Mouse (Mus musculus): ENCODE measurements around the gene Git2. TPM values are rescaled to one million over a fixed set of nuclear protein-coding genes. Genes with fewer than 3 reads are reported as not detected.

The Git2 gene
- total and polyA plus RNA-seq, 2 experiments = 11.0 to 11.8 TPM

DNA sequence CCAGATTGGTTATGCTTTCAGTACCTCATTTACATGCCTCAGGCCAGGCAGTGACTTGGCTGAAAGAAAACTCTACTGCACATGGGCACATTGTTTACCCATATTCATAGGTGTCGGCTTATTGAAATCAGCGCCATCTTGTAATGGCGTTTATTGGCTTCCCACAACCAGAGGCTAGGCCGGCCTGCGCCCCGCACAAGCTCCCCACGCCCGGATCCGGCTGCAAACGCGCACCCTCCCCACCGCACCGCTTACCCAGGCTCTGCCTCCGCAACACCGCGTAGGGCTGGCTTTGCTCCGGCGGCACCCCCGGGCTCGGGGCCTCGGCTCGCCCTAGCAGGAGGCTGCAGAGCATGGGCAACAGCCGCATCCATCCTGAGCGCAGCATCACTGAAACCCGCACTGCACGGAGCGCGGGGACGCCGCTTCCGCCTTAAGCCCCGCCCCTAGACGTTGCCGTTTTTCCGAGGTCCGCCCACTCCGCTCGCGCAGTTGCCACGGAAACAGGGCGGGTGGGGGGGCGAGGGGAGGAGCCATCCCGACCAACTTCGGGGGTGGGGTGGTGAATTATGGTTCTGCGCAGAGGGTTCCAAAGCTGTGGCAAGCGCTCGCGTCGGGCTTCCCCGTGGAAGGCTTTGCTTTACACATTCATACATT lies 38.3 kb upstream of the Git2 start:
- Histone ChIP-seq H3K9ac (ENCODE audit: low read depth, low read length) (peak overlapping the region; percentile 74), H3K27me3 (ENCODE audit: control insufficient read depth, insufficient read depth, low read length) (no peaks in the 10 kb centered on the region), H3K36me3 (ENCODE audit: control insufficient read depth, insufficient read depth, low read length) (no peaks in the 10 kb centered on the region), H3K27ac (replicated peaks; ENCODE audit: insufficient read depth, low read depth, low read length) (no peak overlapping the region), H3K4me1 (ENCODE audit: control insufficient read depth, insufficient read depth, low read length) (no peaks in the 10 kb centered on the region), H3K79me2 (ENCODE audit: control insufficient read depth, insufficient read depth, low read length) (no peaks in the 10 kb centered on the region), H3K4me3 (ENCODE audit: insufficient read depth, low read depth, low read length) (peak overlapping the region; percentile 84)
- under 1% methylated on average over 50 of the region's 50 CpGs for WGBS
- DNase-seq (ENCODE audit: extremely low read depth, low read depth, low spot score) = peak; percentile 38
- 0 out of 2 replicates have a peak, but pooled peaks have one; percentile 38 for TF ChIP-seq POLR2A (IDR thresholded peaks at IDR 0.05; ENCODE audit: extremely low read depth, insufficient read depth, low read length)
- TF ChIP-seq CTCF (IDR thresholded peaks at IDR 0.05; ENCODE audit: low read depth, low read length) = no peak

DNA sequence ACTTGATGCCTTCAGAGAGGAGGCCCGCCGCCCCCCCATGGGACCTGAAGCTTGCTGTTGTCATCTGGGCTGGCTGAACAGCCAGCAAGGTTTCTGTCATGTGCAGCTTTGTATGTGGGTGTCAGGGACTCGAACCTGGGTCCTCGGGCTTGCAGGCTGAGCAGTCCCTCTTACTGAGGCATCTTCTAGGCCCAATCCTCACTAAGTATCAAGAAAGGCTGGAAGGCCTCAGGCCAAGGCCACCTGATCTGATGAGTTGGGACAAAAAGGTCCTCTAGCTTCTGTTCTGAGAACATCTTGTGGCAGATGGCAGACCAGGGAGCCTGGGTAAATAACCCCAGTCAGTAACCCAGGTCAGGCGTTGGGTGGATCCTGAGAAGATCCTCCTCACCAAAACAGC lies 34.5 kb upstream of the Git2 start:
- H3K27ac ChIP-seq (replicated peaks; ENCODE audit: insufficient read depth, low read depth, low read length) = no peak overlapping the region
- TF ChIP-seq POLR2A (IDR thresholded peaks at IDR 0.05; ENCODE audit: extremely low read depth, insufficient read depth, low read length) (no peak), CTCF (IDR thresholded peaks at IDR 0.05; ENCODE audit: low read depth, low read length) (no peak)
- no peaks in the 10 kb centered on the region for H3K4me1 ChIP-seq (ENCODE audit: control insufficient read depth, insufficient read depth, low read length)
- H3K9ac ChIP-seq (ENCODE audit: low read depth, low read length) = no peak overlapping the region
- H3K4me3 ChIP-seq (ENCODE audit: insufficient read depth, low read depth, low read length) = no peak overlapping the region
- H3K79me2 ChIP-seq (ENCODE audit: control insufficient read depth, insufficient read depth, low read length) = no peaks in the 10 kb centered on the region
- no peaks in the 10 kb centered on the region for H3K36me3 ChIP-seq (ENCODE audit: control insufficient read depth, insufficient read depth, low read length)
- no peaks in the 10 kb centered on the region for H3K27me3 ChIP-seq (ENCODE audit: control insufficient read depth, insufficient read depth, low read length)
- 92% methylated on average over 5 of the region's 5 CpGs for WGBS
- no peak for DNase-seq (ENCODE audit: extremely low read depth, low read depth, low spot score)

DNA sequence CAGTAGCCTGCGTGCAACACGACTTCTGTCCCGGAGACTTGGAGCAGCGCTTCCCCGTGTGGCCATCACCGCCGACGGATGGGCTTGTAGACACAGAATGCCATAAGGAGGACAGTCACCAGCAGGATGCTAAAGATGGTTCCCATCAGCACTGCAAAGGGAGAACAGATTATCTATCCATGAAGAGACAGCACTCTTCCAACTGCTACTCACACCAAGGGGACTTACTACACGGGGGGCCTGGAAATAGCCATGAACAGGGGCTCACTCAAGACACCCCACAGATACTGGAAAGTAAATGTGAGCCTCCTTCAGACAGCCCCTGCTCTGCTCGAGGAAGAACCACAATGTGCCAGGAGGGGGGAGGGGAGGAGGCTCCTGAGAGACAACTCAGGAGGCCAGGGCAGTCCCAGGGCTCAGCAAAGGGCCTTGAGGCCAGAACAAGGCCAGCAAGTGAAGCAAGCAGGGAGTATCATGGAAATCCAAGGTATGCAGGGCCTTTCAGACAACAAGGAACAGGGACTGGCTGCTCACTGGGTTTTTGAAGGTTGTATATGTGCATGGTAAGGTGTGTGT lies 34.0 kb upstream of the Git2 start:
- Histone ChIP-seq H3K36me3 (ENCODE audit: control insufficient read depth, insufficient read depth, low read length) (no peaks in the 10 kb centered on the region), H3K79me2 (ENCODE audit: control insufficient read depth, insufficient read depth, low read length) (no peaks in the 10 kb centered on the region), H3K9ac (ENCODE audit: low read depth, low read length) (no peak overlapping the region), H3K4me1 (ENCODE audit: control insufficient read depth, insufficient read depth, low read length) (no peaks in the 10 kb centered on the region), H3K27ac (replicated peaks; ENCODE audit: insufficient read depth, low read depth, low read length) (no peak overlapping the region), H3K27me3 (ENCODE audit: control insufficient read depth, insufficient read depth, low read length) (no peaks in the 10 kb centered on the region), H3K4me3 (ENCODE audit: insufficient read depth, low read depth, low read length) (no peak overlapping the region)
- TF ChIP-seq CTCF (IDR thresholded peaks at IDR 0.05; ENCODE audit: low read depth, low read length) (no peak), POLR2A (IDR thresholded peaks at IDR 0.05; ENCODE audit: extremely low read depth, insufficient read depth, low read length) (no peak)
- DNase-seq (ENCODE audit: extremely low read depth, low read depth, low spot score) = no peak
- 85% methylated on average over 10 of the region's 10 CpGs for WGBS

DNA sequence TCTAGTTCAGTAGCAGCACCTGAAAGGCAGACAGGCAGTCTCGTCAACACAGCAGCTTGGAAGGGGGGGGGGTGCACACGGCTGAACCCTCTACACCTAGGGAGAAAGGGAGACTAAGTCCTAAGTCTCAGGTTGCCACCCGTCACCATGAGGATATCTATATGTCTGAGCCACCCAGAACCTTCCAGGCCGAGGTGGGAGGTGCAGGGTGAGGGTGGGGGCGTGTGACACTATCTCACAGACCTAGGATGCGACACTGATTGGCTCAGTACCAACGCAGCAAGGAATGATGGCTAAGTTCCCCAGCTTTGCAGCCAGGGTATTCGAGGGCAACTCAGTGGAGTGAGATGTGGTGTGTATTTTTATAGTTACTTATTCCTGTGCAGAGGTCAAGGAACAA lies 33.1 kb upstream of the Git2 start:
- no peaks in the 10 kb centered on the region for H3K4me1 ChIP-seq (ENCODE audit: control insufficient read depth, insufficient read depth, low read length)
- no peak overlapping the region for H3K27ac ChIP-seq (replicated peaks; ENCODE audit: insufficient read depth, low read depth, low read length)
- H3K27me3 ChIP-seq (ENCODE audit: control insufficient read depth, insufficient read depth, low read length) = no peaks in the 10 kb centered on the region
- no peaks in the 10 kb centered on the region for H3K79me2 ChIP-seq (ENCODE audit: control insufficient read depth, insufficient read depth, low read length)
- no peaks in the 10 kb centered on the region for H3K36me3 ChIP-seq (ENCODE audit: control insufficient read depth, insufficient read depth, low read length)
- DNase-seq (ENCODE audit: extremely low read depth, low read depth, low spot score) = no peak
- no peak overlapping the region; the same call in 1 of the 2 replicates for H3K9ac ChIP-seq (ENCODE audit: low read depth, low read length)
- no peak overlapping the region for H3K4me3 ChIP-seq (ENCODE audit: insufficient read depth, low read depth, low read length)
- TF ChIP-seq POLR2A (IDR thresholded peaks at IDR 0.05; ENCODE audit: extremely low read depth, insufficient read depth, low read length) (no peak), CTCF (IDR thresholded peaks at IDR 0.05; ENCODE audit: low read depth, low read length) (no peak)
- WGBS = 89% methylated on average over 8 of the region's 8 CpGs

DNA sequence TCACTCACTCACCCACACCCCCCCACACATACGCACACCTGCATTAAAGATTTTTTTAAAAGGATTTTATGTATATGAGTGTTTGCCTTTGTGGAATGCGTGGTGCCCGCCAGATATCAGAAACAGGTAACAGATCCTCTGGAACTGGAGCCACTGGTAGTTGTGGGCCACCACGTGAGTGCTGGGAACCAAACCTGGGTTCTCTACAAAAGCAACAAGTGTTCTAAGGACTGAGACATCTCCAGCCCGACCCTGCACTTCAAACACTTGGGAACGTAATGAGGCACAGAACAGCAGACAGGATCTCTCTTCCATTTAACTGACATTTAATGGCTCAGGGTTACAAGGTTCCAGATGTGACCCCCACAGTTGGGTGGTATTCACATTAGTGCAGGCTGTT lies 32.6 kb upstream of the Git2 start:
- Histone ChIP-seq H3K27ac (replicated peaks; ENCODE audit: insufficient read depth, low read depth, low read length) (no peak overlapping the region), H3K9ac (ENCODE audit: low read depth, low read length) (no peak overlapping the region), H3K36me3 (ENCODE audit: control insufficient read depth, insufficient read depth, low read length) (no peaks in the 10 kb centered on the region), H3K4me1 (ENCODE audit: control insufficient read depth, insufficient read depth, low read length) (no peaks in the 10 kb centered on the region), H3K27me3 (ENCODE audit: control insufficient read depth, insufficient read depth, low read length) (no peaks in the 10 kb centered on the region), H3K79me2 (ENCODE audit: control insufficient read depth, insufficient read depth, low read length) (no peaks in the 10 kb centered on the region), H3K4me3 (ENCODE audit: insufficient read depth, low read depth, low read length) (no peak overlapping the region)
- DNase-seq (ENCODE audit: extremely low read depth, low read depth, low spot score) = no peak
- WGBS = 93% methylated on average over 6 of the region's 6 CpGs
- TF ChIP-seq CTCF (IDR thresholded peaks at IDR 0.05; ENCODE audit: low read depth, low read length) (no peak), POLR2A (IDR thresholded peaks at IDR 0.05; ENCODE audit: extremely low read depth, insufficient read depth, low read length) (no peak)

DNA sequence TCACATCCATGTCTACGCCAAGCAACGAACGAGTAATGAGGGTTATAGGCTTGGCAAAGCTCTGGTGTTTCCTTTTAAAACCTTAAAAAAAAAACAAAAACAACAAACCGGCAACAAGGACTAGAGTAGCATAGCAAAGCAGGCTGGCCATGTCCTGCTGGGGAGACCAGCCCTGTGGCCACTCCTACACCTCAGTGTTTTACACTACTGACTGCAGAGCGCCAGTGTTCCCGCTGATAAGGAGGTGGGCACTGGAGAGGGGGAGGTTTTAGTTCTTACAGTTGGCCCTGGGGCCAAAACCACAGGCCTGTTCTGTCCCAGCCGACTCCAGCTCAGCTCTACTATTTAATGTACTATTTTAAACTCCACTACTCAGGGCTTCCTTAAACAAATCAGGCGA lies 32.2 kb upstream of the Git2 start:
- DNase-seq (ENCODE audit: extremely low read depth, low read depth, low spot score) = no peak
- Histone ChIP-seq H3K9ac (ENCODE audit: low read depth, low read length) (no peak overlapping the region), H3K36me3 (ENCODE audit: control insufficient read depth, insufficient read depth, low read length) (no peaks in the 10 kb centered on the region), H3K4me3 (ENCODE audit: insufficient read depth, low read depth, low read length) (no peak overlapping the region), H3K79me2 (ENCODE audit: control insufficient read depth, insufficient read depth, low read length) (no peaks in the 10 kb centered on the region), H3K27me3 (ENCODE audit: control insufficient read depth, insufficient read depth, low read length) (no peaks in the 10 kb centered on the region), H3K27ac (replicated peaks; ENCODE audit: insufficient read depth, low read depth, low read length) (no peak overlapping the region), H3K4me1 (ENCODE audit: control insufficient read depth, insufficient read depth, low read length) (no peaks in the 10 kb centered on the region)
- TF ChIP-seq CTCF (IDR thresholded peaks at IDR 0.05; ENCODE audit: low read depth, low read length) (no peak), POLR2A (IDR thresholded peaks at IDR 0.05; ENCODE audit: extremely low read depth, insufficient read depth, low read length) (no peak)
- WGBS = 68% methylated on average over 8 of the region's 8 CpGs

All from liver, adult 2 months (tissue).